Mouse (Mus musculus) frontal cortex, postnatal 10 days (tissue): ENCODE results near the gene Cradd.

Source experiments
- DNase-seq, 2 experiments: peaks; one replicate each; pipeline ENCODE4 v3.0.0; 2022; ENCODE audit warnings: low spot score in 2 of 2, mixed read lengths in 1 of 2

Cradd gene

GRCm38 (mm10) chr10:95239196-95240069 is 84.5 kb downstream of the Cradd start:
- DNase-seq = no peak

DNA sequence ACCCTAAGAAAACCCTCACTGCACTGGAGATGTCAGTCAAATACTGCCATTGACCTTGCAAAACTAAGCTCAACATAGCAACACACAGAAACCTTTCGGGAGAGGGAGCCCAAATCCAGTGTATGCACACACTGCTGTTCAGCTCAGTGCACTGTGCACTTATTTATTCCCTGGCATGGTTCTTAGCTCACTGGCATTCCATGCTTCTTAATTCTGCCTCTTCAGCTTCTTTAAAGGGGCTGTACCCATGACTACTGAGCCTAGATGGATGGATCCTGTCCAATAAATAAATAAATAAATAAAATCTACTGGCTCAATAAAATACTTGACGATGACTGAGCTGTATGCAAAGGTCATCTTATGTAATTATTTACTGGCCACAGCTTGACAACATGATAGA is 85.3 kb downstream of the Cradd start:
- DNase-seq = no peak

- DNase-seq = no peak
These were observed 87.7 kb downstream of the Cradd start for GRCm38 (mm10) chr10:95236226-95236625.

DNA sequence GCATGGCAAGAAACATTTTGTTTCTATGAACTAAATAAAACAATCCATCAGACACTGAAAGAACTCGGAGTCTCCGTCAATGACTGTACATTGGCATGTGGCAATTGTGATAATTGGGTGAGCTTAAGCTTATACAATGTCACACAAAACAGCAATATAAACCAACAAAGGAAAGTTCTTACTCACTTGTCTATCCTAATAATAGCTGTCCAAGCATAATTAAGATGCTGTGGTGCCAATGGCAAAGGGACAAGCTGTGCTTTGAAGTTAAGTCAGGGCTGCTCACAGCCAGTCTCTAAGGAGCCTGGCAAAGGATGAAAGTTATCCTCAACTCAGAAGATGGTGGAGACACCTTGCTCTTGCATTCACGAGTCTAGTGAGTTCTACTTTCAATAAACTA is 89.3 kb downstream of the Cradd start:
- DNase-seq = no peak

DNA sequence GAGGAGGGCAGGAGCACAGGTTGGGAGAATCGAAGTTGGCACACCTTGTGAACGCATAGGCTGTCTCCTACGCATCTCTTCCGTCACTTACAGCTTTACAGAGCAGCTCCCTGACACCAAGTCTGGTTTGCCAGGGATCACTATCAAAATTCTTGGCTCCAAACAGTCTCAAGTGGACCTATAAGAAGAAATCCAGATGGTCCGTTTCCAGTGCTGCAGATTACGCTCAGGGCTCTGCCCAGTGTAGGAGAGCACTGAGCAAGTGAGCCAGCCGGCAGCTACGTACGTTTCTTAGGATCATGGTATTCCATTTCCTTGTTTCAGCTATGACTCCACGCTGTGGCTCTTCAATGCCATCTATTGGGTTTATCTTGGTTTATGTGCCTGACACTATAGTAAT is 90.9 kb downstream of the Cradd start:
- no peak for DNase-seq

- DNase-seq = no peak
These were observed 91.4 kb downstream of the Cradd start for GRCm38 (mm10) chr10:95232554-95232953.

- no peak for DNase-seq
These were observed 95.7 kb downstream of the Cradd start for GRCm38 (mm10) chr10:95228192-95228591.

GRCm38 (mm10) chr10:95227590-95227989 is 96.3 kb downstream of the Cradd start:
- DNase-seq = no peak

DNA sequence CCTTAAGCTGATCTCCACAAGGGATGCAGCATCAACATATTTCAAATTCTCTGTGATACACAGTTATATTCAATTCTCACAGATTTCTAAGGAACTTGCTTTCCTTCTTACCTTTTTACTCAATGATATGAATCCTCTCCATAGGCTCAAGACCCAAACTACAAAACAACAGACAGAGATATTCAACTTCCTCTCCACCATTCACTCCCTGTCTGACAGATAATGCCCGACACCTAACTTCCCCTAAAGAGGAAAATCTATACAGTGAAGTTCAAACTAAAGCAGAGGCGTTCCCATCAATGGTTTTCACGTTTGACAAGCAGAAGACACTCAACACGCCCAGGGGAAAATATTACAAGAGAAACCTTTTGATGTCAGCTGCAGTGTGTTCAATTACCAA is 97.2 kb downstream of the Cradd start:
- DNase-seq = no peak

- no peak for DNase-seq
These were observed 98.9 kb downstream of the Cradd start for GRCm38 (mm10) chr10:95225006-95225405.

DNA sequence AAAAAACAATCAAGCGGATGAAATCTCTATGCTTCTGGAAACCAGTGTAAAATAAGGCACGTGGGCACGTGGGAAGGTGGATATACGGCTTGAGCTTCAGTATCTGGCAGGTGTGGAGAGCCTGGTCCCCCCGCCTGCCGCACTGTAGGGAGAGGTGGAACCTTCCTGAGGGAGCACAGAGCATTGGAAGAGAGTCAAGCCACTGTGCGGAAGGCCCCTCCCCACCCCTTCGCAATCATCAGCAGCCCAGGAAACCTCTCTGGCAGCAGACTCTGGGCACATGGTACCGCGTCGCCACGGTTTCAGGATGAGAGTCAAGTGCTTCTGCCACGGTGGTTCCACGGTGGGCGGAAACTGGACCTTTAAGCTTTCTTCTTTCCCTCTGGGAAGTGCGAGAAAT is 100.7 kb downstream of the Cradd start:
- DNase-seq = no peak

GRCm38 (mm10) chr10:95221914-95222313 is 102.0 kb downstream of the Cradd start:
- no peak for DNase-seq

DNA sequence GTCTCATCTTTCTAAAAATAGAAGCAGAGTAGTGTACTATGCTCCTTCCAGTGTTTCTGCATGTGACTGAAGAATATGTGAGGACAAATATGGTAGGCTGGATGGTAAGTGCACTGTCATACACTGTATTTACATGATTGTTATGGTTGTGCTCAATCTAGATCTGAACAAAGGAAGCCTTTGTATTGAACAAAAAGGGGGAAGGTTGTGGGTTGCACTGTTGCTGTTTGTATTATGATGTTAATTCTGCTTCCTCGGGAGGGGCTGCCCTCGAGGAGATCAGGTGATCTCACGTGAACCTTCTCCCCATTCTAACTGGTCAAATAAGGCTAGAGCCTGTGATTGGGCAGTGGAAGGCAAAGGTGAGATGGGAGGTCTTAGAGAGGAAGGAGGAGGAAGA is 103.4 kb downstream of the Cradd start:
- no peak for DNase-seq

DNA sequence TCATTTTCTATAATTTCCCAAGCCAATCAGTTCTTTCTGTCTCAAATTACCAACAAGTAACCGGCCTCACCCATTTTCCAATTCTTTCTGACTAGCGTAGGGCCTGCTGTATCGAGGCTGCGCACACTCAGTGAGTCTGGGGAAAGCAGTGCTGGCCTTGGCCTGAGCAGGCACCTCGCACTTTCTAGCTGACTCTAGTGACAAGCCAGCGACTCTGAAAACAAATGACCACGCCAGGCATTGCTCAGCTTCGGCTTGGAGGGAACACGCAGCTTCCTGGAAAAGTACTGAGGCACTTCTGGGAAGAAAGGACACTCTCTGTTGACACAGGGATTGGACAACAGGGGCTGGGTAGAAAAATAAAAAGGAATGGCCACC is 105.3 kb downstream of the Cradd start:
- no peak for DNase-seq

GRCm38 (mm10) chr10:95217956-95218682 is 105.8 kb downstream of the Cradd start:
- no peak for DNase-seq

GRCm38 (mm10) chr10:95215324-95215723 is 108.6 kb downstream of the Cradd start:
- DNase-seq = no peak

DNA sequence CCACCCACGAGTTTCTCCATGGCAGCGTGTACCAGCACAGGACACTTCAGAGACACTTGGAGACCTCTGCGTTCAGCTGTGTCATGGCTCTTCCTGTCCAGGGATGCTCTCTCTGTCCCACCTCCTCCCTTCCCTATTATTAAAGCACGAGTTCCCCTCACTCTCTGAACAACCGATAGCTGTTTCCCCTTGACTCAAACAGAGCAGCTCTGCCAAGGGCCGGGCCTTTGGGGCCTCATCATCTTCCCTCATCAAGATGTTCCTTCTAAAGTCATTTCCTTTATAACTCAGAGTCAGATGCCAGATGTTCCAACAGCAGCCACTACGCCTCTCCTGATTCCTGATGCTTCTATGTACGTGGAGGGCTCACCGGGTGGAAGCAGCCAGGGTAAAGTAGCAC is 110.1 kb downstream of the Cradd start:
- no peak for DNase-seq

- DNase-seq = no peak
These were observed 110.6 kb downstream of the Cradd start for GRCm38 (mm10) chr10:95213311-95213710.

DNA sequence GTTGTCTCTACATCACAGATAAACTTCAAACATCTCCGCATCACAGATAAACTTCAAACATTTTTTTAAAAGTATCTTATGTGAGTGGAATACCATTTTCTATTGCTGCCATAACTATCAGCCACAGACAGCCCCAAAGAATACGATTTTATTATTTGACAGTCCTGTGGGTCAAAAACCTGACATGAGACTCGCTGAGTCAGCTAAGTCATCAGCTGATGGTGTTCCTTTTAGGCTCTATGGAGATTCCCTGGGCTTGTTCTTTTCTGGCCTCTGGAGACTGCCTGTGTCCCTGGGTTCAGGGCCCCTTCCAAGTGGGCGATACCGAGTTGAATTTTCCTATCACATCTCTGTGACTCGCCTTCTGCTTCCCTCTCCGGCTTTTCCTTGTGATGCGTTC is 112.3 kb downstream of the Cradd start:
- DNase-seq = no peak

DNA sequence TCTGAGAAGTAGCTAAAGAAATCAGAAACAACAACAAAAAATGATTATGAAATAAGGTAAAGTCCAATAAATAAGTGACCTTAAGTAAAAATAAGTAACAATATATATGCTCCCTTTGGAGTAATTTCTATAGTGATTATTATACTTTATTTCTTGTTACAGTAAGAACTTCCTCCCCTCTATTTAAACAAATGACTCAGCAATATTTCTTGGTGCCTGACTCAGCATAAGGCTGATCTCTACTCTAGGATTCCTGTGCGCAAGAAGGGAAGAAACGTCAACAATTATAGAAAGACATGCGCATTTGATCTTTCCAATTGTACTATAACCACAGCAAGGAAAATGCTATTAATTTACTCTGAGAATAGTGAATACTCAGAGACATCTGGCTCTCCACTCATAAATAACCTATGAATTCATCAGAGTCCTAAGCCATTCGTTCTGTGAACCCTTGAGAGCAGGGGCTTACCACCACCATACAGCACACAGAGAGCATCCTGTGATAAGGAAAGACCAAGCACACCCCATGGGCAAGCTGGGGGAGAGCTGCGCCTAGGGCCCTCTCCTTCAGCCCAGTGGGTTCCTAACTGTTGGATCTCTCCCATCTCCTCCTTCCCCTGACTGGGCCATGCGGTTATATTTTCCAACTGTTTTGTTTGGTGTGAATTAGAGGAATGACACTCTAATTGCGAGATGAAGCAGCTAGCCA is 113.1 kb downstream of the Cradd start:
- no peak for DNase-seq

GRCm38 (mm10) chr10:95210167-95210566 is 113.8 kb downstream of the Cradd start:
- no peak for DNase-seq

- DNase-seq = no peak
These were observed 116.5 kb downstream of the Cradd start for GRCm38 (mm10) chr10:95207423-95207822.

DNA sequence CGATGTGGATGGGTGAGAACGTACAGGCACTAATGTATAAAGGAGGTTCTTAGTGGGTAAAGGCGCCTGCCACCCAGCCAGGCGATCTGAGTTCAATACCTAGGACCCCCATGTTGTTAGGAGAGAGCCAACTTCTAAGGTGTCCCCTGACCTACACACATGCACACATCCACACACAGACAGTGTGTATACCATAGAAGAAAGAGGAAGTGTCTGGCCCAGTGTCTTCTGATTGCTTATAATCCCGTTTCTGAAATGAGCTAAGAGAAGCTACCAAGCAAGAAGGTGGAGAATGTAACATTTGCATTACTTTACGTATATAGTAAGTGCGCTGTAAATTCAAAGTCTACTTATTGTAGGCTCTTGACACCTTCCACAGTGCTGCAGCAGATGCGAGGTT is 122.4 kb downstream of the Cradd start:
- no peak for DNase-seq
